Mouse (Mus musculus): ENCODE data around the gene Gm10096.
"Not testable (repeated sequence)": the region's sequence is repeated elsewhere in the genome, so short reads cannot be mapped to it uniquely, and the experiment has no call there.

Gm10096 gene

GRCm38 (mm10) chrX:28954602-28955001 is at the start of gene Gm10096:
Gm10096 (minus strand) TSS chrX:28954702.
- in situ Hi-C loops (cut with MboI, MseI) = not testable (repeated sequence)
